Mouse (Mus musculus) neutrophil, adult 65 days (primary cell): ENCODE data around the gene Itpkc. TPM values are rescaled to one million over a fixed set of nuclear protein-coding genes. Genes with fewer than 3 reads are reported as not detected.

Source experiments
- total RNA-seq: library from RNA; stranded (reverse); gene quantifications from 2 replicates; pipeline ENCODE4 v1.2.4, GENCODE M21; 2023

Gene Itpkc
- total RNA-seq = 16.1 and 23.6 TPM in 2 replicates

GRCm38 (mm10) chr7:27228281-27228821 lies at the start of gene Itpkc:
Itpkc (minus strand) TSS chr7:27228661.

GRCm38 (mm10) chr7:27258205-27258899 lies 29.9 kb upstream of the Itpkc start, which contains the start of gene Numbl:
Numbl (plus strand) TSS chr7:27258433.

GRCm38 (mm10) chr7:27232781-27233281 lies 4.4 kb upstream of the Itpkc start, which contains the start of gene Coq8b:
Coq8b (plus strand) TSS chr7:27233023.

GRCm38 (mm10) chr7:27195681-27196611 lies 32.5 kb downstream of the Itpkc start, which contains the start of the genes BC024978 and Snrpa:
BC024978 (plus strand) TSS chr7:27195781.
Snrpa (minus strand) TSS chr7:27196271.

GRCm38 (mm10) chr7:27180837-27181695 lies 47.4 kb downstream of the Itpkc start, which contains the start of the genes Gm21983 and Mia:
Gm21983 (minus strand) TSS chr7:27181086.
Mia (minus strand) TSS chr7:27181157.

GRCm38 (mm10) chr7:27178324-27179216 lies 49.9 kb downstream of the Itpkc start, which contains the start of gene Rab4b:
Rab4b (minus strand) TSS chr7:27178896.

GRCm38 (mm10) chr7:27166614-27167474 lies 61.6 kb downstream of the Itpkc start, which contains the start of gene Egln2:
Egln2 (minus strand) TSS chr7:27166802.

Other genes with a start within 250 kb of the Itpkc start
- not detected in 2 replicates for gene Cyp2a12, start 199.6 kb downstream of the Itpkc start, total RNA-seq
- gene Cyp2f2, start 108.8 kb downstream of the Itpkc start, total RNA-seq = not detected in 2 replicates
- not detected in 2 replicates for gene Cyp2t4, start 74.9 kb downstream of the Itpkc start, total RNA-seq
- 33.3 and 43.6 TPM in 2 replicates for gene Egln2, start 61.9 kb downstream of the Itpkc start, total RNA-seq
- 114 TPM in 2 replicates for gene Rab4b, start 49.8 kb downstream of the Itpkc start, total RNA-seq
- gene Gm21983, start 47.6 kb downstream of the Itpkc start, total RNA-seq = not detected in 2 replicates
- not detected in 2 replicates for gene Mia, start 47.5 kb downstream of the Itpkc start, total RNA-seq
- 0.84 and 3.4 TPM in 2 replicates for gene BC024978, start 32.9 kb downstream of the Itpkc start, total RNA-seq
- gene Snrpa, start 32.4 kb downstream of the Itpkc start, total RNA-seq = 32.2 and 32.3 TPM in 2 replicates
- 23.7 and 25.7 TPM in 2 replicates for gene Coq8b, start 4.4 kb upstream of the Itpkc start, total RNA-seq
- 3.2 and 3.3 TPM in 2 replicates for gene Numbl, start 29.8 kb upstream of the Itpkc start, total RNA-seq
- gene Ltbp4, start 109.0 kb upstream of the Itpkc start, total RNA-seq = 0.11 and 0.16 TPM in 2 replicates
- 103 and 111 TPM in 2 replicates for gene Shkbp1, start 127.4 kb upstream of the Itpkc start, total RNA-seq
- gene Gm20479, start 128.8 kb upstream of the Itpkc start, total RNA-seq = 0.84 and 20.0 TPM in 2 replicates
- 0.09 TPM in 1 of 2 replicates, not detected in the other for gene Sptbn4, start 219.0 kb upstream of the Itpkc start, total RNA-seq
- 12.3 and 21.6 TPM in 2 replicates for gene Blvrb, start 219.3 kb upstream of the Itpkc start, total RNA-seq
- 25.7 and 30.8 TPM in 2 replicates for gene Sertad3, start 245.1 kb upstream of the Itpkc start, total RNA-seq